Mouse (Mus musculus) activated CD4-positive, CD25-positive, alpha-beta regulatory T cell, adult 9 weeks (primary cell): ENCODE data around the gene Vmn2r110. TPM values are rescaled to one million over a fixed set of nuclear protein-coding genes. Genes with fewer than 3 reads are reported as not detected.

Experiments
- polyA plus RNA-seq: library from polyadenylated mRNA; unstranded; fragments of 100-300 nt; shearing (Covaris generic); gene quantifications from one replicate; pipeline ENCODE4 v1.2.1, GENCODE M21; 2017

The Vmn2r110 gene
- 0.06 TPM for polyA plus RNA-seq

DNA sequence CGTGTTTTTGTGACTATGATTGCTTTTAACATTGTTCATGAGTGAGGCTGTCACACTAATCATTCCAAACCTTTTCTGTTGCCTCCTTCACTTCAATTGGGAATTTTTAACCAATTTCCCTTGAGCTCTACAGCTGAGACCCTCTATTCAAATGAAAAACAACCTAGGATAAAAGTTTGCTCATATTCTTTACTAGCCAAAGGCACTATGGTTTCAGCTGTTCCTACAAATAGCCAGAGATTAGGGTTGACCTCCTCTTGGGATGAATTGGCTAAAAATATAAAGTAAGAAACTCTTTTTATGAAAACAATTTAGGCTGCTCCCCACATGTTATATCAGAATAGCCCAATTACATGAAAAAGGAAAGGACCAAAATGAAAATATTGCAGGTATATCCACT, at the start of gene Vmn2r110:
Vmn2r110 (minus strand) TSS at position 101 of the 400 bp plus-strand sequence.

DNA sequence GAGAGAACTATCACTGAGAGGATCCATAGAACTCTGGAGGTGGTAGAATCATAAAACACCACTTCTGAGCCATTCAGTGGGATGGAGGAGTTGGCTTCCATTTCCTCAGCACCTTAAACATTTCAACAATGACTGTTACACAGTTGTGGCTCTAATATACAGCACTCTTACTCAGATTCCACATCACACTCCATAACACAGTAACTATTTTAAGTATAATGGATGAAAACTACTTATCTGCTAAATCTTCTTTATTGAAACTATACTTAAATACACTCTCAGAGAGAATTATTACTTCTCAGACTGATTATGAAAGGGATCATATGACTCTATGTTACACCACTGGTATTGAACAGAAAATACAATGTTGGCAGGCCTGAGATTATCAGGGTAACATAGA, 28.6 kb upstream of the Vmn2r110 start, which contains the start of gene Fpr-rs3:
Fpr-rs3 (minus strand) TSS at position 101 of the 400 bp plus-strand sequence.

DNA sequence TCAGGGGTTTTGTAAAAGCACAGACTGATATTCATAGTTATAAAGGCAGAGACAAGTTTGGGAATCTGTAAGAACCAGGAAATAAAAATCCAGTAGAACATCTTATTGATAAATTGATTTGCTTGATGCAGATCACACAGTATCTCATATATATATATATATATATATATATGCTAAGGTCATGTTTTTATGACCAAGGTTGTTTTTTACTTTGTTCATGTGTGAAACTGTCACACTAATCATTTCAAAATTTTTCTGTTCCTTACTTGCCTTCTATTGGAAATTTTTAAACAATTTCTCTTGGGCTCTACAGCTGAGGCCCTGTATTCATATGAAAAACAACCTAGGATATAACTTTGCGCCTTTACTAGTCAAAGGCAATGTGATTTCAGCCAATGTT, 31.6 kb downstream of the Vmn2r110 start, which contains the start of gene Vmn2r109:
Vmn2r109 (minus strand) TSS at position 101 of the 400 bp plus-strand sequence.

Other genes with a start within 250 kb of the Vmn2r110 start
- gene Vmn1r224, start 182.3 kb downstream of the Vmn2r110 start, polyA plus RNA-seq: not detected
- not detected for gene Vmn2r108, start 115.1 kb downstream of the Vmn2r110 start, polyA plus RNA-seq
- not detected for gene Vmn1r225, start 98.3 kb downstream of the Vmn2r110 start, polyA plus RNA-seq
- not detected for gene Vmn2r109, start 31.7 kb downstream of the Vmn2r110 start, polyA plus RNA-seq
- gene Fpr-rs3, start 28.5 kb upstream of the Vmn2r110 start, polyA plus RNA-seq: not detected
- gene Vmn1r226, start 86.4 kb upstream of the Vmn2r110 start, polyA plus RNA-seq: not detected
- not detected for gene Vmn1r227, start 133.4 kb upstream of the Vmn2r110 start, polyA plus RNA-seq
- gene Vmn1r228, start 189.7 kb upstream of the Vmn2r110 start, polyA plus RNA-seq: not detected
- 0.02 TPM for gene Vmn1r229, start 215.1 kb upstream of the Vmn2r110 start, polyA plus RNA-seq
- not detected for gene Vmn1r230, start 244.0 kb upstream of the Vmn2r110 start, polyA plus RNA-seq